Mouse (Mus musculus): ENCODE data around the gene P3h4. TPM values are rescaled to one million over a fixed set of nuclear protein-coding genes. Genes with fewer than 3 reads are reported as not detected.
A peak's percentile ranks its signal among the peaks of the same experiment; 100 is the strongest.

P3h4 gene
- total RNA-seq, 4 experiments from 2014 or later = 28.4 to 63.1 (median 42.6) TPM

- DNase-seq = no peak
These were observed 6.4 kb downstream of the P3h4 start for GRCm38 (mm10) chr11:100408076-100408834.

GRCm38 (mm10) chr11:100406995-100407705 lies 7.5 kb downstream of the P3h4 start:
- no peak for DNase-seq

GRCm38 (mm10) chr11:100406273-100406672 lies 8.4 kb downstream of the P3h4 start:
- no peak for DNase-seq

- DNase-seq = no peak
These were observed 10.1 kb downstream of the P3h4 start for GRCm38 (mm10) chr11:100404456-100405074.

- DNase-seq = no peak
These were observed 11.0 kb downstream of the P3h4 start for GRCm38 (mm10) chr11:100403445-100404134.

GRCm38 (mm10) chr11:100402682-100403081 lies 12.0 kb downstream of the P3h4 start:
- DNase-seq = no peak

- DNase-seq = no peak
These were observed 12.4 kb downstream of the P3h4 start for GRCm38 (mm10) chr11:100402240-100402639.

GRCm38 (mm10) chr11:100400842-100401241 lies 13.8 kb downstream of the P3h4 start:
- DNase-seq = no peak

GRCm38 (mm10) chr11:100399727-100400538 lies 14.7 kb downstream of the P3h4 start:
- DNase-seq = no peak

GRCm38 (mm10) chr11:100399320-100399719 lies 15.3 kb downstream of the P3h4 start:
- DNase-seq = no peak

GRCm38 (mm10) chr11:100398517-100398916 lies 16.1 kb downstream of the P3h4 start:
- no peak for DNase-seq

- peak; percentile 100 for DNase-seq
These were observed 16.8 kb downstream of the P3h4 start, which contains the start of gene Jup for GRCm38 (mm10) chr11:100397600-100398389. Gene Jup, minus strand, starts transcription at chr11:100397763.

- no peak for DNase-seq
These were observed 17.6 kb downstream of the P3h4 start for GRCm38 (mm10) chr11:100396886-100397599.

GRCm38 (mm10) chr11:100395861-100396631 lies 18.6 kb downstream of the P3h4 start:
- DNase-seq = no peak

- DNase-seq = peak; percentile 82
These were observed 19.4 kb downstream of the P3h4 start for GRCm38 (mm10) chr11:100395200-100395599.

GRCm38 (mm10) chr11:100394353-100395074 lies 20.1 kb downstream of the P3h4 start:
- no peak for DNase-seq

GRCm38 (mm10) chr11:100393733-100394132 lies 20.9 kb downstream of the P3h4 start:
- DNase-seq = no peak

- no peak for DNase-seq
These were observed 21.7 kb downstream of the P3h4 start for GRCm38 (mm10) chr11:100392958-100393357.

GRCm38 (mm10) chr11:100391884-100392345 lies 22.7 kb downstream of the P3h4 start:
- no peak for DNase-seq
